Mouse (Mus musculus) midbrain, embryonic 11.5 days (tissue): ENCODE data around the gene Fxyd1. TPM values are rescaled to one million over a fixed set of nuclear protein-coding genes. Genes with fewer than 3 reads are reported as not detected.

Experiments
- ATAC-seq: fragments of 200-750 bp; cut with Nextera tagmentation; 2 replicates; pipeline ENCODE4 v1.8.0; 2017; ENCODE audit warnings: moderate TSS enrichment, moderate library complexity; ENCODE audit not compliant: low FRiP score
- DNase-seq: peaks from one replicate; pipeline ENCODE4 v3.0.0; 2015; ENCODE audit warnings: low spot score; ENCODE audit errors: missing footprints
- H3K27ac ChIP-seq: fragments of 300-500 bp; sonication (generic); 2 replicates; pipeline ENCODE4 v1.5.1; 2014; ENCODE audit warnings: low read depth, low read length
- H3K27me3 ChIP-seq: fragments of 300-500 bp; sonication (generic); 2 replicates; pipeline ENCODE4 v1.6.1; 2014; ENCODE audit warnings: mild to moderate bottlenecking, low read length, moderate library complexity, mixed read lengths; ENCODE audit not compliant: control insufficient read depth, insufficient read depth
- H3K36me3 ChIP-seq: fragments of 300-500 bp; sonication (generic); 2 replicates; pipeline ENCODE4 v1.6.1; 2014; ENCODE audit warnings: mild to moderate bottlenecking, low read length, moderate library complexity, mixed read lengths; ENCODE audit not compliant: control insufficient read depth, insufficient read depth
- H3K4me1 ChIP-seq: fragments of 300-500 bp; sonication (generic); 2 replicates; pipeline ENCODE4 v1.6.1; 2014; ENCODE audit warnings: low read length; ENCODE audit not compliant: control insufficient read depth, insufficient read depth
- H3K4me2 ChIP-seq: fragments of 300-500 bp; sonication (generic); 2 replicates; pipeline ENCODE4 v1.6.1; 2014; ENCODE audit warnings: mild to moderate bottlenecking, moderate library complexity
- H3K4me3 ChIP-seq: fragments of 300-500 bp; sonication (generic); 2 replicates; pipeline ENCODE4 v1.5.1; 2014; ENCODE audit warnings: low read depth, low read length
- H3K9ac ChIP-seq: fragments of 300-500 bp; sonication (generic); 2 replicates; pipeline ENCODE4 v1.6.1; 2014; ENCODE audit warnings: low read length
- H3K9me3 ChIP-seq: fragments of 300-500 bp; sonication (generic); 2 replicates; pipeline ENCODE4 v1.6.1; 2016; ENCODE audit warnings: low read length; ENCODE audit not compliant: control insufficient read depth
- WGBS: fragments of 180-500 bp; shearing (Covaris S2); extraction: QIAGEN DNeasy Blood & Tissue Kit; methylation state at CpG from one replicate; pipeline ENCODE4 v1.1.7; 2014; 5-methylcytosine and 5-hydroxymethylcytosine counted together
- polyA plus RNA-seq: library from polyadenylated mRNA; unstranded; fragments of >200 nt; fragmentation: Nextera tagmentation; extraction: Ambion mirVana; gene quantifications from 2 replicates; pipeline ENCODE4 v1.2.1, GENCODE M21; 2014

Gene Fxyd1
- polyA plus RNA-seq, 1 experiment from 2014 or later: 5.4 TPM

GRCm38 (mm10) chr7:31081106-31081505 is 24.1 kb upstream of the Fxyd1 start:
- no peak for ATAC-seq
- 61% methylated on average over 1 of the region's 1 CpGs for WGBS
- no peaks in the 10 kb centered on the region for H3K36me3 ChIP-seq
- no peak overlapping the region for H3K4me2 ChIP-seq
- no peaks in the 10 kb centered on the region for H3K27me3 ChIP-seq
- no peak overlapping the region for H3K9ac ChIP-seq
- no peak overlapping the region for H3K27ac ChIP-seq
- no peak for DNase-seq
- H3K9me3 ChIP-seq: no peaks in the 10 kb centered on the region
- peaks cover 4% of the 10 kb centered on the region; the same call in 1 of the 2 replicates for H3K4me1 ChIP-seq
- H3K4me3 ChIP-seq: no peak overlapping the region

- peaks cover 4% of the 10 kb centered on the region; the same call in 1 of the 2 replicates for H3K4me1 ChIP-seq
- WGBS: 47% methylated on average over 3 of the region's 3 CpGs
- no peak overlapping the region for H3K27ac ChIP-seq
- H3K36me3 ChIP-seq: no peaks in the 10 kb centered on the region
- no peaks in the 10 kb centered on the region for H3K9me3 ChIP-seq
- no peaks in the 10 kb centered on the region for H3K27me3 ChIP-seq
- DNase-seq (no peak), ATAC-seq (no peak)
- no peak overlapping the region for H3K4me3 ChIP-seq
- H3K4me2 ChIP-seq: no peak overlapping the region
- no peak overlapping the region for H3K9ac ChIP-seq
Observed at GRCm38 (mm10) chr7:31080611-31081010, 23.6 kb upstream of the Fxyd1 start.

GRCm38 (mm10) chr7:31079670-31080069 is 22.7 kb upstream of the Fxyd1 start:
- Histone ChIP-seq H3K9me3 (no peaks in the 10 kb centered on the region), H3K27ac (no peak overlapping the region), H3K4me1 (no peaks in the 10 kb centered on the region), H3K9ac (no peak overlapping the region), H3K4me3 (no peak overlapping the region), H3K4me2 (no peak overlapping the region), H3K36me3 (no peaks in the 10 kb centered on the region), H3K27me3 (no peaks in the 10 kb centered on the region)
- DNase-seq: no peak
- no peak for ATAC-seq
- 90% methylated on average over 8 of the region's 8 CpGs for WGBS

- Histone ChIP-seq H3K4me2 (no peak overlapping the region), H3K4me3 (no peak overlapping the region), H3K9me3 (no peaks in the 10 kb centered on the region), H3K9ac (no peak overlapping the region), H3K36me3 (no peaks in the 10 kb centered on the region), H3K27me3 (no peaks in the 10 kb centered on the region), H3K27ac (no peak overlapping the region), H3K4me1 (no peaks in the 10 kb centered on the region)
- ATAC-seq (no peak), DNase-seq (peak; percentile 79)
- WGBS: 42% methylated on average over 5 of the region's 5 CpGs
Observed at GRCm38 (mm10) chr7:31077885-31078445, 21.0 kb upstream of the Fxyd1 start.

- Histone ChIP-seq H3K4me3 (no peak overlapping the region), H3K27me3 (no peaks in the 10 kb centered on the region), H3K9ac (no peak overlapping the region), H3K9me3 (no peaks in the 10 kb centered on the region), H3K4me1 (no peaks in the 10 kb centered on the region), H3K27ac (no peak overlapping the region), H3K4me2 (no peak overlapping the region), H3K36me3 (no peaks in the 10 kb centered on the region)
- ATAC-seq: no peak
- WGBS: 66% methylated on average over 6 of the region's 6 CpGs
- DNase-seq: no peak
Observed at GRCm38 (mm10) chr7:31077470-31077869, 20.5 kb upstream of the Fxyd1 start.

- Histone ChIP-seq H3K9me3 (no peaks in the 10 kb centered on the region), H3K4me1 (no peaks in the 10 kb centered on the region), H3K4me3 (no peak within 1 kb of the TSS), H3K36me3 (no peaks in the 10 kb centered on the region), H3K27me3 (no peaks in the 10 kb centered on the region), H3K27ac (no peak within 1 kb of the TSS), H3K9ac (no peak within 1 kb of the TSS), H3K4me2 (no peak within 1 kb of the TSS)
- 61% methylated on average over 5 of the region's 5 CpGs for WGBS
- no peak for DNase-seq
- no peak for ATAC-seq
Observed at GRCm38 (mm10) chr7:31076492-31076891, 19.5 kb upstream of the Fxyd1 start, which contains the start of gene Fxyd3. Gene Fxyd3 (minus strand): TSS chr7:31076704.

GRCm38 (mm10) chr7:31074713-31075069 is 17.7 kb upstream of the Fxyd1 start:
- no peak overlapping the region for H3K4me2 ChIP-seq
- no peaks in the 10 kb centered on the region for H3K9me3 ChIP-seq
- 85% methylated on average over 5 of the region's 5 CpGs for WGBS
- H3K36me3 ChIP-seq: no peaks in the 10 kb centered on the region
- no peak overlapping the region for H3K4me3 ChIP-seq
- no peaks in the 10 kb centered on the region for H3K4me1 ChIP-seq
- ATAC-seq (no peak), DNase-seq (no peak)
- H3K27ac ChIP-seq: no peak overlapping the region
- H3K9ac ChIP-seq: no peak overlapping the region
- no peaks in the 10 kb centered on the region for H3K27me3 ChIP-seq

- no peaks in the 10 kb centered on the region for H3K9me3 ChIP-seq
- H3K4me3 ChIP-seq: no peak overlapping the region
- DNase-seq (no peak), ATAC-seq (peak; percentile 48)
- no peak overlapping the region for H3K27ac ChIP-seq
- H3K4me2 ChIP-seq: no peak overlapping the region
- H3K36me3 ChIP-seq: no peaks in the 10 kb centered on the region
- H3K27me3 ChIP-seq: no peaks in the 10 kb centered on the region
- H3K9ac ChIP-seq: no peak overlapping the region
- no peaks in the 10 kb centered on the region for H3K4me1 ChIP-seq
- WGBS: 77% methylated on average over 7 of the region's 7 CpGs
Observed at GRCm38 (mm10) chr7:31074061-31074712, 17.2 kb upstream of the Fxyd1 start.

- ATAC-seq (no peak), DNase-seq (no peak)
- Histone ChIP-seq H3K4me3 (no peak overlapping the region), H3K4me1 (no peaks in the 10 kb centered on the region), H3K9ac (no peak overlapping the region), H3K4me2 (no peak overlapping the region), H3K9me3 (no peaks in the 10 kb centered on the region), H3K27ac (no peak overlapping the region), H3K36me3 (no peaks in the 10 kb centered on the region), H3K27me3 (no peaks in the 10 kb centered on the region)
Observed at GRCm38 (mm10) chr7:31073546-31073945, 16.5 kb upstream of the Fxyd1 start.
